Mouse (Mus musculus): ENCODE measurements at regions not wholly inside any gene's neighbourhood (a gene's known extent, or its start where the extent isn't known, plus 50 kb on each side); places are given as distances from the start of the nearest gene placed in this dataset.

GRCm38 (mm10) chr13:72023666-72024065, 60.1 kb upstream of the Irx1 start:
- TF ChIP-seq CTCF (IDR thresholded peaks at IDR 0.05; ENCODE audit: low read depth) (no peak), EP300 (optimal IDR thresholded peaks at IDR 0.05) (no peak)

Measured in stomach, postnatal 0 days (tissue).